In the genomic region with DNA sequence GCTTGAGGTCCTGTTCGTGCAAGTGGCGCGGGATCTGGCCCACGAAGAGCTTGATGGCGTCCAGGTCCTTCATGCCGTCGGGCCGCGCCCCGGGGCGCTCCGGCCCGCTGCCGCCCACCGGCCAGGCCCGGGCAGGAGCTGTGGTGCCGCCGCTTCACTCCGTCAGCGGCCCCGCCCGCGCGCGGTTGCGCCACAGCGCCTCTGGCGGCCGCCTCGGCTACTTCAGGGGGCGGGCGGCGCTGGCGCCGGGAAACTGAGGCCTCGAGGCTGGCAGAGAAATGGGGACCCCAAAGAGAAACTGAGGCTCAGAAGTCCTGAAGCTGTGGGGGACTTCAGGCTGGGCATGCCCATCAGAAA, we compare ENCODE assay signal across 8 mouse cellular contexts. TPM values are rescaled to one million over a fixed set of nuclear protein-coding genes. Genes with fewer than 3 reads are reported as not detected.
DNase-seq lines count a peak whose midpoint lies in the region; ATAC-seq and TF ChIP-seq lines count a peak whose summit lies in the region.

A gene (minus strand): TSS at position 177 of the 357 bp plus-strand sequence.

- dilution Hi-C loops in CH12.LX (cut with MboI; ENCODE audit: extremely low pct_ligation_motif_present, extremely low pct_unique_long_range_greater_than_20kb, low sequenced_read_pairs), result no loop called here

- H3K27ac ChIP-seq in CH12.LX (ENCODE audit: insufficient read depth, low read depth), result no peak within 1 kb of the TSS
- H3K27ac ChIP-seq in kidney, embryonic 15.5 days, result no peak within 1 kb of the TSS
- no peak within 1 kb of the TSS for H3K27ac ChIP-seq in liver, embryonic 13.5 days

- peak; percentile 69 for DNase-seq in 3134 (ENCODE audit: extremely low read depth, insufficient read length, low spot score)
- no peak for DNase-seq in CH12.LX (ENCODE audit: extremely low read depth)
- peak; percentile 80 for DNase-seq in cerebellum, adult 8-10 months
- DNase-seq in frontal cortex, adult 2 months (ENCODE audit: extremely low spot score in 1 of 2, low spot score in 1 of 2), result peak in 1 of 2 experiments; percentile 82
- DNase-seq in liver, embryonic 13.5 days, result no peak
- peak; percentile 79 for DNase-seq in naive thymus-derived CD4-positive, alpha-beta T cell, adult 2 months (ENCODE audit: low read depth)
- peak; percentile 59 to 68 for DNase-seq in thymus, postnatal 36 days

- H3K4me3 ChIP-seq in CH12.LX (replicated peaks in 1 of 3; ENCODE audit: low read depth in 2 of 3, low read length in 2 of 3, poor library complexity in 1 of 3), result peak within 1 kb of the TSS in 1 of 3 experiments; percentile 43
- peak within 1 kb of the TSS; percentile 49 for H3K4me3 ChIP-seq in kidney, embryonic 15.5 days (replicated peaks)
- H3K4me3 ChIP-seq in liver, embryonic 13.5 days (replicated peaks), result peak within 1 kb of the TSS; percentile 44

- 0 out of 2 replicates have a peak within 1 kb of the TSS, but pooled peaks have one; percentile 12 for H3K9ac ChIP-seq in CH12.LX (ENCODE audit: insufficient read depth, low read depth)
- H3K9ac ChIP-seq in kidney, embryonic 15.5 days, result peak within 1 kb of the TSS; percentile 38; the same call in 1 of the 2 replicates
- peak within 1 kb of the TSS; percentile 41; the same call in 1 of the 2 replicates for H3K9ac ChIP-seq in liver, embryonic 13.5 days

- TF ChIP-seq RAD21 in CH12.LX (IDR thresholded peaks at IDR 0.05; ENCODE audit: low read depth, low read length), result peak; percentile 4

- peaks cover 3 to 4% of the 10 kb centered on the region in 2 experiments; a peak in 3 of 4 replicates for H3K4me1 ChIP-seq in CH12.LX (ENCODE audit: control insufficient read depth in 1 of 2, insufficient read depth in 2 of 2)
- H3K4me1 ChIP-seq in kidney, embryonic 15.5 days, result peaks cover 11% of the 10 kb centered on the region; the same call in 1 of the 2 replicates
- H3K4me1 ChIP-seq in liver, embryonic 13.5 days (replicated peaks), result peaks cover 13% of the 10 kb centered on the region

- H3K4me2 ChIP-seq in CH12.LX (ENCODE audit: insufficient read depth, low read depth, poor library complexity, severe bottlenecking), result peak within 1 kb of the TSS; percentile 80
- peak within 1 kb of the TSS; percentile 88 for H3K4me2 ChIP-seq in kidney, embryonic 15.5 days
- H3K4me2 ChIP-seq in liver, embryonic 13.5 days, result peak within 1 kb of the TSS; percentile 70

- in situ Hi-C loops in CH12.LX (cut with MboI; ENCODE audit: low pct_ligation_motif_present, low pct_unique_long_range_greater_than_20kb, low sequenced_read_pairs), result no loop called here

- H3K79me2 ChIP-seq in CH12.LX (replicated peaks; ENCODE audit: control insufficient read depth, extremely low read depth, insufficient read depth, poor library complexity, severe bottlenecking), result no peaks in the 10 kb centered on the region

- peak in 1 of 2 experiments; percentile 77; a peak in 2 of 4 replicates for TF ChIP-seq CTCF in CH12.LX (conservative IDR thresholded peaks at IDR 0.05 in 1 of 2, IDR thresholded peaks at IDR 0.05 in 1 of 2; ENCODE audit: low read depth in 2 of 2, low read length in 2 of 2)

- H3K27me3 ChIP-seq in CH12.LX (replicated peaks), result peaks cover 44% of the 10 kb centered on the region
- peaks cover 40% of the 10 kb centered on the region for H3K27me3 ChIP-seq in kidney, embryonic 15.5 days
- peaks cover 50% of the 10 kb centered on the region for H3K27me3 ChIP-seq in liver, embryonic 13.5 days

- no peak for TF ChIP-seq EP300 in CH12.LX (IDR thresholded peaks at IDR 0.05; ENCODE audit: low read length)

- 0 out of 2 replicates have a peak, but pooled peaks have one; percentile 34 for ATAC-seq in kidney, embryonic 15.5 days (replicated peaks; ENCODE audit: low FRiP score)
- peak; percentile 37 for ATAC-seq in liver, embryonic 13.5 days (ENCODE audit: low read depth)

- H3K9me3 ChIP-seq in CH12.LX (replicated peaks; ENCODE audit: low read length), result no peaks in the 10 kb centered on the region
- no peaks in the 10 kb centered on the region for H3K9me3 ChIP-seq in kidney, embryonic 15.5 days (replicated peaks)
- H3K9me3 ChIP-seq in liver, embryonic 13.5 days (replicated peaks), result no peaks in the 10 kb centered on the region

- WGBS in kidney, embryonic 15.5 days, result 0% methylated on average over 36 of the region's 36 CpGs
- WGBS in liver, embryonic 13.5 days (ENCODE audit: insufficient replicate concordance), result under 1% methylated on average over 36 of the region's 36 CpGs

- H3K36me3 ChIP-seq in CH12.LX (replicated peaks in 1 of 2; ENCODE audit: control insufficient read depth in 1 of 2, insufficient read depth in 1 of 2, low read length in 1 of 2), result peaks cover 15 to 23% of the 10 kb centered on the region in 2 experiments
- peaks cover 14% of the 10 kb centered on the region for H3K36me3 ChIP-seq in kidney, embryonic 15.5 days
- H3K36me3 ChIP-seq in liver, embryonic 13.5 days, result peaks cover 15% of the 10 kb centered on the region

- no peak for TF ChIP-seq POLR2A in CH12.LX (IDR thresholded peaks at IDR 0.05; ENCODE audit: low read depth, low read length)

TF ChIP-seq in CH12.LX, 34 proteins besides CTCF, POLR2A, EP300 and RAD21:
- peak; percentile 99 for TF ChIP-seq MAZ (IDR thresholded peaks at IDR 0.05; ENCODE audit: low read depth, low read length)
- peak; percentile 26 for TF ChIP-seq SMC3 (IDR thresholded peaks at IDR 0.05; ENCODE audit: low read depth, low read length)
- TF ChIP-seq UBTF (IDR thresholded peaks at IDR 0.05; ENCODE audit: low read depth, low read length), result no peak
TF ChIP-seq in CH12.LX: peak in this region for 2.

RNA-seq across cellular contexts. Expression of the gene that starts here (rescaled TPM):
- total RNA-seq in CH12.LX (2012; rRNA removed), result 0.08 and 0.17 TPM in 2 replicates
- not detected in 2 replicates for total RNA-seq in CH12.LX (2014; rRNA removed)
- 0.07 and 0.12 TPM in 2 replicates for polyA plus RNA-seq in CH12.LX (2012; ENCODE audit: insufficient read length, low read depth)
- polyA plus RNA-seq in frontal cortex, adult 2 months (2012; rRNA removed), result 345 and 388 TPM in 2 replicates
- polyA plus RNA-seq in kidney, embryonic 15.5 days (2015; fragmentation: Nextera tagmentation; extraction: Ambion mirVana), result 0.50 and 0.82 TPM in 2 replicates
- polyA plus RNA-seq in liver, embryonic 13.5 days (2015; fragmentation: Nextera tagmentation; extraction: Ambion mirVana), result 0.13 and 0.15 TPM in 2 replicates

Comparison
In these comparisons a context has a peak if more than half of its experiments do, and no peak if none do; other contexts are left out.
1. RNA of the gene that starts here (polyA plus RNA-seq): 345 to 388 TPM in frontal cortex, adult 2 months; 0.50 to 0.82 TPM in kidney, embryonic 15.5 days, 0.13 to 0.15 TPM in liver, embryonic 13.5 days and 0.07 to 0.12 TPM in CH12.LX; every median in the first group is over 100 times any median in the second.
2. Peak in ATAC-seq, H3K4me3 ChIP-seq, H3K9ac ChIP-seq and H3K4me2 ChIP-seq in kidney, embryonic 15.5 days; RNA of the gene not detected or under 1 TPM.
3. Peak in ATAC-seq, H3K4me3 ChIP-seq, H3K9ac ChIP-seq and H3K4me2 ChIP-seq in liver, embryonic 13.5 days; RNA of the gene not detected or under 1 TPM.
4. DNase-seq: peak in 3134 (single experiment), cerebellum, adult 8-10 months (single experiment), naive thymus-derived CD4-positive, alpha-beta T cell, adult 2 months (single experiment) and thymus, postnatal 36 days (2 of 2); none in CH12.LX (single experiment) and liver, embryonic 13.5 days (single experiment).
5. Peak in every context shown above with its lines, with median percentiles within 50 percentile points of each other: H3K4me2 ChIP-seq and H3K9ac ChIP-seq.